Mouse (Mus musculus): ENCODE results near the gene Inha.

Gene Inha

GRCm38 (mm10) chr1:75490785-75491551 is 15.9 kb upstream of the Inha start:
- DNase-seq (ENCODE audit: low spot score in 2 of 2): no peak

GRCm38 (mm10) chr1:75492579-75493170 is 14.2 kb upstream of the Inha start:
- no peak for DNase-seq (ENCODE audit: low spot score in 2 of 2)

GRCm38 (mm10) chr1:75494878-75495548 is 11.9 kb upstream of the Inha start:
- DNase-seq (ENCODE audit: low spot score in 2 of 2): peak in 1 of 2 experiments; percentile 9

- no peak for DNase-seq (ENCODE audit: low spot score in 2 of 2)
These were observed 8.0 kb upstream of the Inha start for GRCm38 (mm10) chr1:75498897-75499296.

GRCm38 (mm10) chr1:75499441-75499840 is 7.4 kb upstream of the Inha start:
- DNase-seq (ENCODE audit: low spot score in 2 of 2): no peak

- no peak for DNase-seq (ENCODE audit: low spot score in 2 of 2)
These were observed 5.0 kb upstream of the Inha start for GRCm38 (mm10) chr1:75501905-75502304.

GRCm38 (mm10) chr1:75502945-75503650 is 3.8 kb upstream of the Inha start:
- no peak for DNase-seq (ENCODE audit: low spot score in 2 of 2)

GRCm38 (mm10) chr1:75503651-75503980 is 3.3 kb upstream of the Inha start:
- no peak for DNase-seq (ENCODE audit: low spot score in 2 of 2)

- DNase-seq (ENCODE audit: low spot score in 2 of 2): no peak
These were observed 2.4 kb upstream of the Inha start for GRCm38 (mm10) chr1:75504256-75505045.

GRCm38 (mm10) chr1:75505159-75505955 is 1.5 kb upstream of the Inha start:
- DNase-seq (ENCODE audit: low spot score in 2 of 2): peak; percentile 65 to 76

- DNase-seq (ENCODE audit: low spot score in 2 of 2): peak in 1 of 2 experiments; percentile 61
These were observed 683 bp upstream of the Inha start, which contains the start of gene Obsl1 for GRCm38 (mm10) chr1:75505956-75506831. TSS of gene Obsl1 (minus strand) at chr1:75506452.

- DNase-seq (ENCODE audit: low spot score in 2 of 2): no peak
These were observed 2.7 kb downstream of the Inha start for GRCm38 (mm10) chr1:75509586-75509985.

GRCm38 (mm10) chr1:75510154-75510553 is 3.3 kb downstream of the Inha start:
- no peak for DNase-seq (ENCODE audit: low spot score in 2 of 2)

- DNase-seq (ENCODE audit: low spot score in 2 of 2): no peak
These were observed 4.7 kb downstream of the Inha start for GRCm38 (mm10) chr1:75511437-75512210.

GRCm38 (mm10) chr1:75512550-75512949 is 5.7 kb downstream of the Inha start:
- DNase-seq (ENCODE audit: low spot score in 2 of 2): no peak

GRCm38 (mm10) chr1:75516703-75517380 is 10.0 kb downstream of the Inha start:
- no peak for DNase-seq (ENCODE audit: low spot score in 2 of 2)

- no peak for DNase-seq (ENCODE audit: low spot score in 2 of 2)
These were observed 11.1 kb downstream of the Inha start for GRCm38 (mm10) chr1:75517984-75518383.

GRCm38 (mm10) chr1:75518427-75518826 is 11.6 kb downstream of the Inha start:
- DNase-seq (ENCODE audit: low spot score in 2 of 2): no peak
